Mouse (Mus musculus) forebrain, embryonic 16.5 days (tissue): ENCODE results near the gene Tnfrsf11a. TPM values are rescaled to one million over a fixed set of nuclear protein-coding genes. Genes with fewer than 3 reads are reported as not detected.

Source experiments
- polyA plus RNA-seq: library from polyadenylated mRNA; unstranded; fragments of >200 nt; fragmentation: Nextera tagmentation; extraction: Ambion mirVana; gene quantifications from 2 replicates; pipeline ENCODE4 v1.2.1, GENCODE M21; 2015

Gene Tnfrsf11a
- polyA plus RNA-seq, 1 experiment from 2014 or later, result 0.18 TPM

Other genes starting within 250 kb of the Tnfrsf11a start
- gene Pign, start 117.0 kb upstream of the Tnfrsf11a start, polyA plus RNA-seq, result 9.8 and 12.1 TPM in 2 replicates
- gene Relch, start 116.9 kb upstream of the Tnfrsf11a start, polyA plus RNA-seq, result 46.9 TPM in 2 replicates
- 1.7 and 2.3 TPM in 2 replicates for gene Zcchc2, start 209.7 kb downstream of the Tnfrsf11a start, polyA plus RNA-seq